Mouse (Mus musculus): ENCODE results near the gene Cfap299. TPM values are rescaled to one million over a fixed set of nuclear protein-coding genes. Genes with fewer than 3 reads are reported as not detected.

Gene Cfap299
- polyA plus RNA-seq, 1 experiment from 2014 or later: 0.41 TPM

DNA sequence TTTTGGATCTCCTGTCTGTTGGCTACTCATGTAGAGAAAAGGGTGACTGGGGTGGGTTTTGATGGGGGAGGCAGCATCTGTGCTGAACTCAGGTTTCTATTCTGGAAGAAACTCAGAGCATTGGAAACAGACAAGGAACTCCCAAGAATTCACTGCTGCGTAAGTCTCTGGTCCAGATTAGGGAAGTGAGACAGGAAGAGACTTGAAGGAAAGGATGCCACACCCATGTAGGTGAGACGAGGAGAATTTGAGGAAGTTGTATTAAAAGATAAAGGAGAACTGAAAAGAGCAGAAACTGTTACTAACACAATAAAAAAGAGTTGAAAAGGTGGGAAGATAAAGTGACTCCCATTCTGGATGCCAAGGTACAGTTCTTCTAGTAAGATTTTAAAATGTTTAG lies 249.3 kb downstream of the Cfap299 start:
- no peak for ATAC-seq (ENCODE audit: insufficient number of reproducible peaks, insufficient read depth, low FRiP score, low read depth)
- H3K27ac ChIP-seq (replicated peaks in 1 of 2; ENCODE audit: control insufficient read depth in 1 of 2, insufficient read depth in 1 of 2, low read depth in 2 of 2, low read length in 2 of 2): no peak overlapping the region
- H3K4me2 ChIP-seq (ENCODE audit: low read length): no peak overlapping the region
- H3K27me3 ChIP-seq (ENCODE audit: control insufficient read depth, insufficient read depth, low read length): no peaks in the 10 kb centered on the region
- no peaks in the 10 kb centered on the region for H3K9me3 ChIP-seq (ENCODE audit: control insufficient read depth, low read length)
- no peak overlapping the region for H3K9ac ChIP-seq (ENCODE audit: low read length)
- H3K4me1 ChIP-seq (ENCODE audit: control insufficient read depth in 2 of 2, insufficient read depth in 2 of 2, low read length in 2 of 2): no peaks in the 10 kb centered on the region
- WGBS: 57% methylated on average over 2 of the region's 2 CpGs
- no peaks in the 10 kb centered on the region for H3K36me3 ChIP-seq (ENCODE audit: control insufficient read depth, insufficient read depth, low read length)
- H3K4me3 ChIP-seq (ENCODE audit: control insufficient read depth in 1 of 2, insufficient read depth in 1 of 2, low read depth in 1 of 2, low read length in 2 of 2): no peak overlapping the region

DNA sequence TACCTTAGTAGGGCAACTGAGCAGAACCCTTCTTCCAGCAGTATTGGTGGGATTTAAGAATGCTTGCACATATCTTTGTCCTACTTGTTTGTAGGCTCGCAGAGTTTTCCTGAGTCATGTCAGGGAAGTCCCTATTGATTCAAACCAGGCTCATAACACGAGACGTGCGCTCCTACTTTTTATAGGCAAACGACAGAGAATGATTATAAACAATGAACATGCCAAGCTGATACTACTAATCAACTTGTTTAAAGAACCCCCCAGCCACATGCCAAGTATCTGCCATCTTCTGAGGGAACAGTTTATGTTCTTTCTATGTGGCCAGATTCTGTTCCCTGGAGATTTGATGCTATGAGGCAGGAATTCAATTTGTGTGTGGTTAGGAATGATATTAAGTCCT lies 251.7 kb downstream of the Cfap299 start:
- H3K27me3 ChIP-seq (ENCODE audit: control insufficient read depth, insufficient read depth, low read length): no peaks in the 10 kb centered on the region
- H3K4me1 ChIP-seq (ENCODE audit: control insufficient read depth in 2 of 2, insufficient read depth in 2 of 2, low read length in 2 of 2): no peaks in the 10 kb centered on the region
- H3K4me2 ChIP-seq (ENCODE audit: low read length): no peak overlapping the region
- H3K9me3 ChIP-seq (ENCODE audit: control insufficient read depth, low read length): no peaks in the 10 kb centered on the region
- no peak overlapping the region for H3K27ac ChIP-seq (replicated peaks in 1 of 2; ENCODE audit: control insufficient read depth in 1 of 2, insufficient read depth in 1 of 2, low read depth in 2 of 2, low read length in 2 of 2)
- no peak overlapping the region for H3K4me3 ChIP-seq (ENCODE audit: control insufficient read depth in 1 of 2, insufficient read depth in 1 of 2, low read depth in 1 of 2, low read length in 2 of 2)
- ATAC-seq (ENCODE audit: insufficient number of reproducible peaks, insufficient read depth, low FRiP score, low read depth): no peak
- no peaks in the 10 kb centered on the region for H3K36me3 ChIP-seq (ENCODE audit: control insufficient read depth, insufficient read depth, low read length)
- WGBS: 43% methylated on average over 5 of the region's 5 CpGs
- no peak overlapping the region for H3K9ac ChIP-seq (ENCODE audit: low read length)

DNA sequence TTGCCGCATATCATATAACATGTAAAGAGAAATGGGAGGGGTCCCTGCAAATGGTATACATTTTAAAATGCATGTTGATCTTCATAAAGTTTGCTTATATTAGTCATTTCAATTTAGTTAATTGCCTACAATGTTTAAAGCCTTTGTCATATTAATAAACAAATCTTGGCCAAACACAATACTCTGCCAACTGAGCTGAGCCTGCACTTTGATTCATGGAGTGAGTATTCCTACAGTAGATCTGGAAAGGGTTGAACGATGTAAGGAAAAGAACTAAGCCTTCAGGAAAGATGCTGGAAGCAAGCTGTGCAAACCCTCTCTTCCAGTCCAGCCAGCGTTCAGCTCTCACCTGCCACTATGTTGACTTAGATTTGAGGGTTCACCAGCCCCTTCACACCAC lies 252.9 kb downstream of the Cfap299 start:
- 79% methylated on average over 3 of the region's 3 CpGs for WGBS

DNA sequence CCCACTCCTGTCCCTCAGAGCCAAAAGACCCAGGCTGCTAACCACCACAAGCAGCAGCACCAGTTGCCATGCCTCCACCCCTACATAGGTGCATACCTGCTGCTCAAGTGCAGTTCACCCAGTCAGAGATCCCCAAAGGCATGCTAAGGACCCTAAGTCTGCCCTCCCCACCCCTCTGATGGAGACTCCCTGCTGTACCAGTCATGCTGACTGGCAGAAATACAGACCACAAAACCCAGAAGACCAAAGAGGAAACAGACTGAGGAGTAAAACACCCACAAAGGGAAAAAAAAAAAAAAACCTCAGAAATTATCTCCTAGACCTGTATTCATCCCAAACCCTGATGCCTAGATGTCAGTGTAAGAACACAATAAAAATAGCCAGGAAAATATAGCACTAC lies 256.8 kb downstream of the Cfap299 start:
- Histone ChIP-seq H3K4me1 (ENCODE audit: control insufficient read depth in 2 of 2, insufficient read depth in 2 of 2, low read length in 2 of 2) (no peaks in the 10 kb centered on the region), H3K9me3 (ENCODE audit: control insufficient read depth, low read length) (no peaks in the 10 kb centered on the region), H3K36me3 (ENCODE audit: control insufficient read depth, insufficient read depth, low read length) (no peaks in the 10 kb centered on the region), H3K27me3 (ENCODE audit: control insufficient read depth, insufficient read depth, low read length) (no peaks in the 10 kb centered on the region), H3K4me2 (ENCODE audit: low read length) (no peak overlapping the region), H3K9ac (ENCODE audit: low read length) (no peak overlapping the region), H3K4me3 (ENCODE audit: control insufficient read depth in 1 of 2, insufficient read depth in 1 of 2, low read depth in 1 of 2, low read length in 2 of 2) (no peak overlapping the region), H3K27ac (replicated peaks in 1 of 2; ENCODE audit: control insufficient read depth in 1 of 2, insufficient read depth in 1 of 2, low read depth in 2 of 2, low read length in 2 of 2) (no peak overlapping the region)
- ATAC-seq (ENCODE audit: insufficient number of reproducible peaks, insufficient read depth, low FRiP score, low read depth): no peak

More for the DNA sequence above, 252.9 kb downstream of the Cfap299 start:
- H3K9me3 ChIP-seq (ENCODE audit: control insufficient read depth, low read length): no peaks in the 10 kb centered on the region
- no peaks in the 10 kb centered on the region for H3K36me3 ChIP-seq (ENCODE audit: control insufficient read depth, insufficient read depth, low read length)
- H3K4me3 ChIP-seq (ENCODE audit: control insufficient read depth in 1 of 2, insufficient read depth in 1 of 2, low read depth in 1 of 2, low read length in 2 of 2): no peak overlapping the region
- H3K27me3 ChIP-seq (ENCODE audit: control insufficient read depth, insufficient read depth, low read length): no peaks in the 10 kb centered on the region
- ATAC-seq (ENCODE audit: insufficient number of reproducible peaks, insufficient read depth, low FRiP score, low read depth): no peak
- no peak overlapping the region for H3K27ac ChIP-seq (replicated peaks in 1 of 2; ENCODE audit: control insufficient read depth in 1 of 2, insufficient read depth in 1 of 2, low read depth in 2 of 2, low read length in 2 of 2)
- H3K4me2 ChIP-seq (ENCODE audit: low read length): no peak overlapping the region
- no peaks in the 10 kb centered on the region for H3K4me1 ChIP-seq (ENCODE audit: control insufficient read depth in 2 of 2, insufficient read depth in 2 of 2, low read length in 2 of 2)
- no peak overlapping the region for H3K9ac ChIP-seq (ENCODE audit: low read length)

DNA sequence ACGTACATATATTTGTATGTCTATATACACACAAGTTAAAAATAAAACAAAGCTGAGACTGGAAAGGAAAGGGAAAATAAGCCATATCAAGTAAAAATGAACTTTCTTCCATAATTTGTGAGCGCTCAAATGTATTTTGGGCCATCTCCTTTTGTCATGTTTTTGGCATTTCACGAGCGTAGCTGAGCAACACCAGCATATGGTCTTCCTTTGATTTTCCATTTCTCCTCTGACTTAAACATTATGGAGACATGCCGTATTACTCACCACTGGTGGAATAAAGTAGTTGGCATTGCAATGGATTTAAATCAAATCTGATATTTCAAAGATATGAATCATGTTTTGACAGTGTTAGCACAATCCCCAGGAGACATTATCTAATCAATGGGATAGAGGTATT lies 284.4 kb downstream of the Cfap299 start:
- no peak overlapping the region for H3K27ac ChIP-seq (replicated peaks in 1 of 2; ENCODE audit: control insufficient read depth in 1 of 2, insufficient read depth in 1 of 2, low read depth in 2 of 2, low read length in 2 of 2)

DNA sequence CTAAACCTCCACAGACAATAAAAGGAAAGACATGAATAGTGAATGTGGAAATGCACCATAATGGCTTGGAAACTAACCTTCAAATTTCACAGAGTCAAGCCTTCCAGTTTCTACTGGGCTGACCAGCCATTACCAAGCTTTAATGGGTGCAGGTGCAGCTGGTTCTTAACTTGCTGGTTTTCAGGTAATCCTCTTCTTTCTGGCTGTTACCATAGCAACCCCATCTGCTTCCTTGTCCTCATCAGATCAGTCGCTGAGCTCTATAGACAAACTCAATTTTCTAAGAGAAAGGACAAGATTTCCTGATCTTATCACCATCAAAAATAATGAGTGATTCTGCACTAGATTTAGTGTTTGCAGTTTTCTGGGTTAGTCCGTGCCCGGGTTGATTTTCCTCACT lies 287.8 kb downstream of the Cfap299 start:
- H3K36me3 ChIP-seq (ENCODE audit: control insufficient read depth, insufficient read depth, low read length): no peaks in the 10 kb centered on the region
- no peak for ATAC-seq (ENCODE audit: insufficient number of reproducible peaks, insufficient read depth, low FRiP score, low read depth)
- no peak overlapping the region for H3K4me2 ChIP-seq (ENCODE audit: low read length)
- H3K27ac ChIP-seq (replicated peaks in 1 of 2; ENCODE audit: control insufficient read depth in 1 of 2, insufficient read depth in 1 of 2, low read depth in 2 of 2, low read length in 2 of 2): no peak overlapping the region
- no peak overlapping the region for H3K4me3 ChIP-seq (ENCODE audit: control insufficient read depth in 1 of 2, insufficient read depth in 1 of 2, low read depth in 1 of 2, low read length in 2 of 2)
- H3K9me3 ChIP-seq (ENCODE audit: control insufficient read depth, low read length): no peaks in the 10 kb centered on the region
- H3K27me3 ChIP-seq (ENCODE audit: control insufficient read depth, insufficient read depth, low read length): no peaks in the 10 kb centered on the region
- no peaks in the 10 kb centered on the region for H3K4me1 ChIP-seq (ENCODE audit: control insufficient read depth in 2 of 2, insufficient read depth in 2 of 2, low read length in 2 of 2)
- 71% methylated on average over 3 of the region's 3 CpGs for WGBS
- no peak overlapping the region for H3K9ac ChIP-seq (ENCODE audit: low read length)

More for the DNA sequence above, 284.4 kb downstream of the Cfap299 start:
- 88% methylated on average over 5 of the region's 5 CpGs for WGBS
- Histone ChIP-seq H3K36me3 (ENCODE audit: control insufficient read depth, insufficient read depth, low read length) (no peaks in the 10 kb centered on the region), H3K27me3 (ENCODE audit: control insufficient read depth, insufficient read depth, low read length) (no peaks in the 10 kb centered on the region), H3K9ac (ENCODE audit: low read length) (no peak overlapping the region), H3K4me1 (ENCODE audit: control insufficient read depth in 2 of 2, insufficient read depth in 2 of 2, low read length in 2 of 2) (no peaks in the 10 kb centered on the region), H3K9me3 (ENCODE audit: control insufficient read depth, low read length) (no peaks in the 10 kb centered on the region), H3K4me3 (ENCODE audit: control insufficient read depth in 1 of 2, insufficient read depth in 1 of 2, low read depth in 1 of 2, low read length in 2 of 2) (no peak overlapping the region), H3K4me2 (ENCODE audit: low read length) (no peak overlapping the region)
- ATAC-seq (ENCODE audit: insufficient number of reproducible peaks, insufficient read depth, low FRiP score, low read depth): no peak

DNA sequence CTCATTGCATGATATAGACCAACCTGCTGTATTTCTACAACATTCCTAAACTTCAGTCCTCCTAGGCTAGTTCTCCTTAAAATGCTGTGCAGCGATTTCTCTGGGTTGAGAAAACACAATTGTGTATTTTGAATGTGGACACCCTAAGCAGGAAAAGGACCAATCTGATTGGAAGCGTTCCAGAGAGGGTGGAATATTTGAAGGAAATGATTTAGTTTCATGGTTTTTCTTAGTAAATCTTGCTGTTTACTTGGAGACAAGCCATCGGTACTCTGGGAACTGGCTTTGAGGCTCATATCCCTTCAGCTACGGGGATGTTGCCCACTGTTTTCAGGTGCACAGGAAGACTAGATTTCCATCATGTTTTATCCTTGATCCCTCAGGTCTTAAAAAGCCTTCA lies 288.3 kb downstream of the Cfap299 start:
- Histone ChIP-seq H3K36me3 (ENCODE audit: control insufficient read depth, insufficient read depth, low read length) (no peaks in the 10 kb centered on the region), H3K9ac (ENCODE audit: low read length) (no peak overlapping the region), H3K4me3 (ENCODE audit: control insufficient read depth in 1 of 2, insufficient read depth in 1 of 2, low read depth in 1 of 2, low read length in 2 of 2) (no peak overlapping the region), H3K27ac (replicated peaks in 1 of 2; ENCODE audit: control insufficient read depth in 1 of 2, insufficient read depth in 1 of 2, low read depth in 2 of 2, low read length in 2 of 2) (no peak overlapping the region), H3K4me1 (ENCODE audit: control insufficient read depth in 2 of 2, insufficient read depth in 2 of 2, low read length in 2 of 2) (no peaks in the 10 kb centered on the region), H3K9me3 (ENCODE audit: control insufficient read depth, low read length) (no peaks in the 10 kb centered on the region), H3K4me2 (ENCODE audit: low read length) (no peak overlapping the region), H3K27me3 (ENCODE audit: control insufficient read depth, insufficient read depth, low read length) (no peaks in the 10 kb centered on the region)
- no peak for ATAC-seq (ENCODE audit: insufficient number of reproducible peaks, insufficient read depth, low FRiP score, low read depth)
- WGBS: 67% methylated on average over 4 of the region's 4 CpGs

DNA sequence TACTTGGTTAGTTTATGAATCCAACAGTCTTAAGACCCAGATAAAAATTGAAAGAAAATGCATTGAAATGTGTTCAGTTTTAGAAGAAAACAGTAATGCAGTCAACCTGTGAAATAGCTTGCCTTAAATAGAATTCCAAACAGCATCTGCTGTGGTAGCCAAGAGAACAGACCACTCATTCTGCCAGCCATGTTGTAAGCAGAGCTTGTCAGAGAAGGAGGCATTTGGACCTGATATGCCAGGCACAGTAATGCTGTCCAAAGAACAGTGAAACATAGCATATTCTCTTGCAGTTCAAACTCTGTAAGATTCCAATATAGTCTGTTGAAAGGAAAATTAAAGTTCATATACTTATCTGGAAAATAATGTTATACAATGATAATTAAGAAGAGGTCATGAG lies 321.2 kb downstream of the Cfap299 start:
- ATAC-seq (ENCODE audit: insufficient number of reproducible peaks, insufficient read depth, low FRiP score, low read depth): no peak
- no peaks in the 10 kb centered on the region for H3K9me3 ChIP-seq (ENCODE audit: control insufficient read depth, low read length)
- H3K36me3 ChIP-seq (ENCODE audit: control insufficient read depth, insufficient read depth, low read length): no peaks in the 10 kb centered on the region
- no peak overlapping the region for H3K4me3 ChIP-seq (ENCODE audit: control insufficient read depth in 1 of 2, insufficient read depth in 1 of 2, low read depth in 1 of 2, low read length in 2 of 2)
- H3K9ac ChIP-seq (ENCODE audit: low read length): no peak overlapping the region
- H3K4me2 ChIP-seq (ENCODE audit: low read length): no peak overlapping the region
- no peaks in the 10 kb centered on the region for H3K4me1 ChIP-seq (ENCODE audit: control insufficient read depth in 2 of 2, insufficient read depth in 2 of 2, low read length in 2 of 2)
- H3K27ac ChIP-seq (replicated peaks in 1 of 2; ENCODE audit: control insufficient read depth in 1 of 2, insufficient read depth in 1 of 2, low read depth in 2 of 2, low read length in 2 of 2): no peak overlapping the region
- no peaks in the 10 kb centered on the region for H3K27me3 ChIP-seq (ENCODE audit: control insufficient read depth, insufficient read depth, low read length)

Measured in heart, embryonic 14.5 days (tissue).